Mouse (Mus musculus) thymus, adult 2 months (tissue): ENCODE results near the gene Gm49510.

ENCODE experiments used
- CTCF ChIP-seq: fragments of 200-500 bp; IDR thresholded peaks from 2 replicates; pipeline ENCODE4 v1.5.1; 2012; ENCODE audit warnings: mild to moderate bottlenecking, control low read depth, low read length, moderate library complexity, borderline replicate concordance; ENCODE audit not compliant: control insufficient read depth, poor library complexity, insufficient read depth; ENCODE audit errors: extremely low read depth
- POLR2A ChIP-seq: fragments of 200-500 bp; IDR thresholded peaks from 2 replicates; pipeline ENCODE4 v1.6.1; 2012; ENCODE audit warnings: mild to moderate bottlenecking, low read length, control low read depth, moderate library complexity; ENCODE audit not compliant: control insufficient read depth, poor library complexity, insufficient read depth; ENCODE audit errors: extremely low read depth

- TF ChIP-seq CTCF (no peak), POLR2A (no peak)
Observed at GRCm38 (mm10) chr15:78868826-78869233, 30.6 kb upstream of the Gm49510 start.
